Mouse (Mus musculus): ENCODE results near the gene Reln. TPM values are rescaled to one million over a fixed set of nuclear protein-coding genes. Genes with fewer than 3 reads are reported as not detected.

The Reln gene
- polyA plus RNA-seq, 1 experiment: 0.04 TPM

GRCm38 (mm10) chr5:21844676-21845075 lies 499.8 kb downstream of the Reln start:
- H3K36me3 ChIP-seq (ENCODE audit: control insufficient read depth, insufficient read depth): no peaks in the 10 kb centered on the region
- TF ChIP-seq MYOG (IDR thresholded peaks at IDR 0.05; ENCODE audit: control insufficient read depth in 1 of 3, insufficient read depth in 1 of 3, insufficient read length in 2 of 3, low read depth in 2 of 3): no peak
- TF ChIP-seq REST (IDR thresholded peaks at IDR 0.05; ENCODE audit: insufficient read depth, insufficient read length): no peak
- no peak for TF ChIP-seq POLR2A (IDR thresholded peaks at IDR 0.05; ENCODE audit: insufficient read length, low read depth)
- no peak for TF ChIP-seq CEBPB (IDR thresholded peaks at IDR 0.05; ENCODE audit: insufficient read depth, poor library complexity, severe bottlenecking)
- TF ChIP-seq USF1 (IDR thresholded peaks at IDR 0.05; ENCODE audit: low read depth): no peak
- no peak for TF ChIP-seq MAX (IDR thresholded peaks at IDR 0.05; ENCODE audit: low read depth)

More at GRCm38 (mm10) chr5:21844676-21845075, 499.8 kb downstream of the Reln start:
- no peak overlapping the region for H3ac ChIP-seq (ENCODE audit: control insufficient read depth, insufficient read length)
- no peaks in the 10 kb centered on the region for H3K79me2 ChIP-seq (ENCODE audit: control insufficient read depth, insufficient read depth)
- H3K27me3 ChIP-seq (ENCODE audit: control insufficient read depth, insufficient read depth, insufficient read length): peaks cover 7% of the 10 kb centered on the region
- no peak overlapping the region for H3K4me2 ChIP-seq (ENCODE audit: low read depth)
- no peak overlapping the region for H3K4me3 ChIP-seq

Other genes starting within 250 kb of the Reln start
- gene Orc5, start 205.7 kb upstream of the Reln start, polyA plus RNA-seq (2012; fragmentation: generic; extraction: Trizol): 9.5 TPM